Mouse (Mus musculus) adrenal gland, adult 8-10 months (tissue): ENCODE measurements around the gene Zfp473. TPM values are rescaled to one million over a fixed set of nuclear protein-coding genes. Genes with fewer than 3 reads are reported as not detected.
"Not testable (repeated sequence)": the region's sequence is repeated elsewhere in the genome, so short reads cannot be mapped to it uniquely, and the experiment has no call there.

Experiments used
- DNase-seq: peaks from one replicate; pipeline ENCODE4 v3.0.0; 2022
- total RNA-seq, 4 experiments: library from RNA; stranded (reverse); gene quantifications; 2 replicates each; pipeline ENCODE4 v1.2.4; 2022

Gene Zfp473
- total RNA-seq, 4 experiments from 2014 or later: 0.35 to 1.1 (median 0.41) TPM

GRCm38 (mm10) chr7:44709881-44710280, 41.0 kb downstream of the Zfp473 start:
- DNase-seq: no peak

GRCm38 (mm10) chr7:44708574-44708973, 42.3 kb downstream of the Zfp473 start, which contains the start of gene Izumo2:
Izumo2 (plus strand) TSS chr7:44708742.
- DNase-seq: no peak

GRCm38 (mm10) chr7:44708093-44708492, 42.8 kb downstream of the Zfp473 start:
- DNase-seq: not testable (repeated sequence)

DNA sequence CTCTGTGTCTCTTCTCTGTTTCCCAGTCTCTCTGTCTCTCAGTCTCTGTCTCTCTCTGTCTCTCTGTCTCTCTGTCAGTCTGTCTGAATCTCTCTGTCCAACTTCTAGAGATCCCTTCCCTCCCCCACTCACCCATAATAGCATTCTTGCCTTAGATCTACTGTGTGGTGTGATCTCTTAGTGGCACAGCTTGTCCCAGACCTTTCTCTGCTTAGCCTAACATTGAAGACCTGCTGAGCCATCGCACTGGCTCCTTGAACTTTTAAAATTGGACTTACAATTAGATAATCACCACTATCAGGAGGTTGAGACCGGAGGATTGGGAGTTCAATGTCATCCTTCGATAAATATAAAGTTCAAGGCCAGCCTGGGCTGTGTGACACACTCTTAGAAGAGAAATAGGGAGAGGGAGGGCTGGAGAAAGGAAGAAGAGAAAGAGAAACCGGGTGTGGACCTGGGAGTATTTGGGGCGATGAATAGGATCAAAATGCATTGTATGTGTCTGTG, 43.6 kb downstream of the Zfp473 start:
- peak; percentile 51 for DNase-seq

GRCm38 (mm10) chr7:44706322-44706721, 44.5 kb downstream of the Zfp473 start:
- DNase-seq: no peak

GRCm38 (mm10) chr7:44705086-44705485, 45.8 kb downstream of the Zfp473 start:
- DNase-seq: no peak

DNA sequence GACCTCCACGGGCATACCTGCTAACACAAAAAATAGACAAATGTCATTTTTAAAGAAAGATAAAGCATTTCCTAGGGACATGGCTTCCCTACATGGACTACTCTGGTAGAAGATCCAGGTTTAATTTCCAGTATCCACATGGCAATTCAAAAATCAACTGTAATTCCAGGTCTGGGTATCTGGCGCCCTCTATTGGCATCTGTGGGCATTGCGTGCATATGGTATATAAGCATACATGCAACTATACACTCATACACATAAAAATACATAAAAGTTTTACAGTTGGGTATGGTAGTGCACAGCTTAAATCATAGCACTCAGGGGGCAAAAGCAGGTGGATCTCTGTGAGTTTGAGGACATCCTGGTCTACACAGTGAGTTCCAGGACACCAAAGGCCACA, 46.5 kb downstream of the Zfp473 start:
- no peak for DNase-seq

- no peak for DNase-seq
These were observed 47.9 kb downstream of the Zfp473 start for GRCm38 (mm10) chr7:44702985-44703384.

DNA sequence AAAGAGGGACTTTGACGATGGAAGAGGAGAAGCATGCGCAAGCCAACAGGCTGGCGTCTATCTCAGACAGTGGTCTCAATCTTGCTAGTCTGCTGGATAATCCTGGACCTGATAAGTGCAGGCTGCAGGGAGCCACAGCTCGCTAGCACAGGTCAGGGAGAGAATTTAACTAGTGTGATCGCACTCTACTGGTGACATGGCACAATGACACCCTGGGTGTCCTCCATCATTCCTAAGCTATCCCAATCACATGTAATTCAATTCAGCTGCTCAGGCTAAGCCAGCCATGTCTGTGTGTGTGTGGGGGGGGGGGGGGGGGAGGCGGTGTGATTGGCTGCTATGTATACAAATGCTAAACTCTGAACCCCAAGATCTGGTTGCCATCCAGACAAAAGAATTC, 48.9 kb downstream of the Zfp473 start:
- no peak for DNase-seq

- no peak for DNase-seq
These were observed 52.9 kb downstream of the Zfp473 start for GRCm38 (mm10) chr7:44697980-44698379.

- DNase-seq: peak; percentile 76
These were observed 53.6 kb downstream of the Zfp473 start for GRCm38 (mm10) chr7:44697191-44697710.

- DNase-seq: no peak
These were observed 55.6 kb downstream of the Zfp473 start for GRCm38 (mm10) chr7:44695223-44695622.

GRCm38 (mm10) chr7:44693427-44694175, 57.2 kb downstream of the Zfp473 start:
- DNase-seq: no peak

- DNase-seq: no peak
These were observed 61.5 kb downstream of the Zfp473 start for GRCm38 (mm10) chr7:44689331-44689730.

GRCm38 (mm10) chr7:44688890-44689289, 62.0 kb downstream of the Zfp473 start:
- no peak for DNase-seq

GRCm38 (mm10) chr7:44685531-44686402, 65.1 kb downstream of the Zfp473 start:
- DNase-seq: no peak

DNA sequence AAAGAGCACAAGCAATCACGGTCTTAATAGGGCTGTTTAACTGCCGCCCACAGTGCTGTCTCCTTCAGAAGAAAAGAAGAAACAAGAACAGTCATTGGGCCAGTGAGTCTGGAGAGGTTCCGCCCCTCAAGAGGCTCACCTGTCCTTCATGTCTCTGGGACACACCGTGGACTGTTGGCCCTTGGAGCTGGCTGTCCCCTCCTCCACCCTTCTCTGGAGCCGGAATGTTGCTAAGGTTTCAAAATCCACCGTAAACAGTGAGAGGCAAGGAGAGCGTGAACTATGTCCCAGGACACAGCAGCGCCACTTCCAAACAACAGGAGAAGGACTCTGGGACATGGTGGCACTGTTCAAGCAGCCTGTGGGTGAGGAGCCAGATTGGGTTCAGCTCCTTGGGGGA, 67.2 kb downstream of the Zfp473 start:
- no peak for DNase-seq

Other genes with a start within 250 kb of the Zfp473 start
- gene Mybpc2, start 226.4 kb downstream of the Zfp473 start, total RNA-seq: under 1 TPM in 2 of 4 experiments, not detected in 2; 0.07 to 0.08 TPM
- gene Spib, start 219.0 kb downstream of the Zfp473 start, total RNA-seq: under 1 TPM; 0.32 to 0.77 (median 0.43) TPM
- gene Pold1, start 202.2 kb downstream of the Zfp473 start, total RNA-seq: 10 to 100 TPM; 10.9 to 18.6 (median 15.9) TPM
- 100 to 1,000 TPM in 3 of 4 experiments, 10 to 100 TPM in 1; 94.3 to 153 (median 129) TPM for gene Nr1h2, start 197.1 kb downstream of the Zfp473 start, total RNA-seq
- 1 to 10 TPM in 3 of 4 experiments, under 1 TPM in 1; 1.00 to 2.0 (median 1.5) TPM for gene Napsa, start 178.7 kb downstream of the Zfp473 start, total RNA-seq
- gene Kcnc3, start 160.4 kb downstream of the Zfp473 start, total RNA-seq: 10 to 100 TPM in 1 of 4 experiments, 1 to 10 TPM in 3; 4.7 to 11.1 (median 7.8) TPM
- gene Myh14, start 80.2 kb downstream of the Zfp473 start, total RNA-seq: 10 to 100 TPM in 1 of 4 experiments, 1 to 10 TPM in 3; 7.3 to 16.5 (median 8.4) TPM
- not detected for gene Izumo2, start 42.3 kb downstream of the Zfp473 start, total RNA-seq
- gene Vrk3, start 2.6 kb downstream of the Zfp473 start, total RNA-seq: 10 to 100 TPM; 46.5 to 73.4 (median 54.8) TPM
- gene Nup62, start 65.0 kb upstream of the Zfp473 start, total RNA-seq: 10 to 100 TPM; 33.8 to 42.8 (median 37.8) TPM
- gene Il4i1, start 65.3 kb upstream of the Zfp473 start, total RNA-seq: 1 to 10 TPM; 1.7 to 3.7 (median 2.5) TPM
- 100 to 1,000 TPM in 1 of 4 experiments, 10 to 100 TPM in 3; 76.2 to 108 (median 82.7) TPM for gene Atf5, start 65.6 kb upstream of the Zfp473 start, total RNA-seq
- gene Akt1s1, start 97.9 kb upstream of the Zfp473 start, total RNA-seq: 100 to 1,000 TPM; 106 to 137 (median 120) TPM
- 10 to 100 TPM; 69.4 to 94.9 (median 86.1) TPM for gene Tbc1d17, start 98.0 kb upstream of the Zfp473 start, total RNA-seq
- gene Pnkp, start 106.1 kb upstream of the Zfp473 start, total RNA-seq: 10 to 100 TPM; 46.6 to 56.6 (median 53.6) TPM
- 100 to 1,000 TPM; 273 to 304 (median 292) TPM for gene Ptov1, start 118.7 kb upstream of the Zfp473 start, total RNA-seq
- 100 to 1,000 TPM in 2 of 4 experiments, 10 to 100 TPM in 2; 85.0 to 118 (median 96.5) TPM for gene Med25, start 141.7 kb upstream of the Zfp473 start, total RNA-seq
- gene Fuz, start 145.0 kb upstream of the Zfp473 start, total RNA-seq: 10 to 100 TPM; 27.2 to 46.8 (median 38.4) TPM
- gene Ap2a1, start 178.4 kb upstream of the Zfp473 start, total RNA-seq: 100 to 1,000 TPM in 3 of 4 experiments, 10 to 100 TPM in 1; 99.8 to 139 (median 118) TPM
- not detected for gene Tsks, start 192.2 kb upstream of the Zfp473 start, total RNA-seq
- 10 to 100 TPM; 13.7 to 28.4 (median 20.4) TPM for gene Cpt1c, start 223.8 kb upstream of the Zfp473 start, total RNA-seq
- gene Prmt1, start 235.5 kb upstream of the Zfp473 start, total RNA-seq: 100 to 1,000 TPM; 221 to 296 (median 243) TPM
- 100 to 1,000 TPM; 118 to 180 (median 144) TPM for gene Irf3, start 246.6 kb upstream of the Zfp473 start, total RNA-seq
- gene Bcl2l12, start 247.7 kb upstream of the Zfp473 start, total RNA-seq: 10 to 100 TPM; 15.9 to 34.1 (median 22.1) TPM